Mouse (Mus musculus) CH12.LX (cell line): ENCODE measurements around the gene Rab6a. TPM values are rescaled to one million over a fixed set of nuclear protein-coding genes. Genes with fewer than 3 reads are reported as not detected.

Experiments
- DNase-seq: peaks from one replicate; pipeline ENCODE4 v3.0.0-alpha.2; 2013; ENCODE audit errors: extremely low read depth
- H3K27ac ChIP-seq: 2 replicates; pipeline ENCODE4 v1.5.1; 2012; ENCODE audit warnings: low read depth, mild to moderate bottlenecking, control low read depth, moderate library complexity; ENCODE audit not compliant: insufficient read depth
- H3K27me3 ChIP-seq: replicated peaks from 2 replicates; pipeline ENCODE3; 2012; ENCODE audit warnings: inconsistent platforms
- H3K36me3 ChIP-seq, 2 experiments: replicated peaks in 1 of 2; 2 replicates each; pipeline versions ENCODE3 to v1.6.1; 2012; ENCODE audit warnings: inconsistent platforms in 1 of 2, low read length in 1 of 2, mild to moderate bottlenecking in 1 of 2, mixed read lengths in 1 of 2, moderate library complexity in 1 of 2; ENCODE audit not compliant: control insufficient read depth in 1 of 2, insufficient read depth in 1 of 2
- H3K4me1 ChIP-seq, 2 experiments: 2 replicates each; pipeline ENCODE4 v1.6.1; 2012; ENCODE audit warnings: inconsistent platforms in 1 of 2, moderate library complexity in 1 of 2; ENCODE audit not compliant: insufficient read depth in 2 of 2, control insufficient read depth in 1 of 2
- H3K4me2 ChIP-seq: 2 replicates; pipeline ENCODE4 v1.6.1; 2012; ENCODE audit warnings: low read depth, mild to moderate bottlenecking, control low read depth; ENCODE audit not compliant: poor library complexity, insufficient read depth, severe bottlenecking
- H3K4me3 ChIP-seq, 3 experiments: fragments of 150-350 bp in 1 of 3; sonication (generic) in 1 of 3; replicated peaks in 1 of 3; 2 replicates each; pipeline versions ENCODE3 to v1.5.1; 2011 to 2012; ENCODE audit warnings: low read depth in 2 of 3, low read length in 2 of 3, mild to moderate bottlenecking in 2 of 3, moderate library complexity in 2 of 3, control low read depth in 1 of 3, improper control_type of control experiment in 1 of 3, inconsistent platforms in 1 of 3, mixed read lengths in 1 of 3; ENCODE audit not compliant: poor library complexity in 1 of 3
- H3K79me2 ChIP-seq: replicated peaks from 2 replicates; pipeline ENCODE4 v1.6.1; 2012; ENCODE audit warnings: mild to moderate bottlenecking, moderate library complexity; ENCODE audit not compliant: control insufficient read depth, poor library complexity, insufficient read depth, severe bottlenecking; ENCODE audit errors: extremely low read depth
- H3K9ac ChIP-seq: 2 replicates; pipeline ENCODE4 v1.6.1; 2012; ENCODE audit warnings: low read depth, mild to moderate bottlenecking, control low read depth, moderate library complexity; ENCODE audit not compliant: insufficient read depth
- H3K9me3 ChIP-seq: replicated peaks from 2 replicates; pipeline ENCODE3; 2012; ENCODE audit warnings: low read length, inconsistent platforms, mixed read lengths
- BHLHE40 ChIP-seq: IDR thresholded peaks from 2 replicates; pipeline ENCODE4 v1.6.1; 2011; ENCODE audit warnings: mild to moderate bottlenecking, low read depth, low read length, improper control_type of control experiment
- CHD1 ChIP-seq: IDR thresholded peaks from 2 replicates; pipeline ENCODE4 v1.6.1; 2012; ENCODE audit warnings: low read depth, low read length, improper control_type of control experiment, inconsistent platforms
- CHD2 ChIP-seq: IDR thresholded peaks from 2 replicates; pipeline ENCODE4 v1.6.1; 2011; ENCODE audit warnings: low read length, improper control_type of control experiment
- CTCF ChIP-seq, 2 experiments: IDR thresholded peaks in 1 of 2; conservative IDR thresholded peaks in 1 of 2; 2 replicates each; pipeline ENCODE4 v1.5.1; 2011 to 2012; ENCODE audit warnings: low read depth in 2 of 2, low read length in 2 of 2, improper control_type of control experiment in 1 of 2, inconsistent platforms in 1 of 2, mild to moderate bottlenecking in 1 of 2, moderate library complexity in 1 of 2
- ELF1 ChIP-seq: IDR thresholded peaks from 2 replicates; pipeline ENCODE4 v1.6.1; 2014; ENCODE audit warnings: low read depth, mild to moderate bottlenecking, inconsistent platforms, low read length, improper control_type of control experiment
- EP300 ChIP-seq: IDR thresholded peaks from 2 replicates; pipeline ENCODE4 v1.6.1; 2011; ENCODE audit warnings: low read length, improper control_type of control experiment
- ETS1 ChIP-seq: conservative IDR thresholded peaks from 2 replicates; pipeline ENCODE4 v1.6.1; 2012; ENCODE audit warnings: low read depth, mild to moderate bottlenecking, inconsistent platforms, low read length, improper control_type of control experiment, moderate library complexity
- IRF4 ChIP-seq: IDR thresholded peaks from 2 replicates; pipeline ENCODE4 v1.6.1; 2014; ENCODE audit warnings: low read depth, mild to moderate bottlenecking, inconsistent platforms, low read length, improper control_type of control experiment
- JUN ChIP-seq: IDR thresholded peaks from 2 replicates; pipeline ENCODE4 v1.6.1; 2011; ENCODE audit warnings: low read depth, mild to moderate bottlenecking, low read length, improper control_type of control experiment, moderate library complexity; ENCODE audit not compliant: insufficient read depth
- JUND ChIP-seq: conservative IDR thresholded peaks from 2 replicates; pipeline ENCODE4 v1.6.1; 2011; ENCODE audit warnings: low read depth, low read length, improper control_type of control experiment
- KAT2A ChIP-seq: IDR thresholded peaks from 2 replicates; pipeline ENCODE4 v1.6.1; 2012; ENCODE audit warnings: low read length, improper control_type of control experiment, inconsistent platforms; ENCODE audit not compliant: insufficient replicate concordance
- MAFK ChIP-seq: IDR thresholded peaks from 2 replicates; pipeline ENCODE4 v1.6.1; 2011; ENCODE audit warnings: low read length, improper control_type of control experiment; ENCODE audit not compliant: insufficient replicate concordance
- MEF2A ChIP-seq: IDR thresholded peaks from 2 replicates; pipeline ENCODE4 v1.6.1; 2014; ENCODE audit warnings: low read depth, mild to moderate bottlenecking, inconsistent platforms, low read length, improper control_type of control experiment, borderline replicate concordance
- MYC ChIP-seq: IDR thresholded peaks from 2 replicates; pipeline ENCODE4 v1.6.1; 2011; ENCODE audit warnings: low read depth, mild to moderate bottlenecking, improper control_type of control experiment, low read length
- NELFE ChIP-seq: IDR thresholded peaks from 2 replicates; pipeline ENCODE4 v1.6.1; 2011; ENCODE audit warnings: low read depth, low read length, improper control_type of control experiment
- PAX5 ChIP-seq: IDR thresholded peaks from 2 replicates; pipeline ENCODE4 v1.6.1; 2012; ENCODE audit warnings: low read length, inconsistent platforms, mixed read lengths
- POLR2A ChIP-seq: IDR thresholded peaks from 2 replicates; pipeline ENCODE4 v1.6.1; 2011; ENCODE audit warnings: low read depth, mild to moderate bottlenecking, improper control_type of control experiment, low read length
- RAD21 ChIP-seq: IDR thresholded peaks from 2 replicates; pipeline ENCODE4 v1.6.1; 2011; ENCODE audit warnings: low read depth, mild to moderate bottlenecking, low read length, improper control_type of control experiment, moderate library complexity
- SIN3A ChIP-seq: IDR thresholded peaks from 2 replicates; pipeline ENCODE4 v1.6.1; 2012; ENCODE audit warnings: low read length, improper control_type of control experiment, inconsistent platforms
- TBP ChIP-seq: conservative IDR thresholded peaks from 2 replicates; pipeline ENCODE4 v1.6.1; 2011; ENCODE audit warnings: low read depth, low read length, improper control_type of control experiment
- UBTF ChIP-seq: IDR thresholded peaks from 2 replicates; pipeline ENCODE4 v1.6.1; 2012; ENCODE audit warnings: low read depth, mild to moderate bottlenecking, inconsistent platforms, low read length, improper control_type of control experiment, moderate library complexity
- USF2 ChIP-seq: conservative IDR thresholded peaks from 2 replicates; pipeline ENCODE4 v1.6.1; 2011; ENCODE audit warnings: low read depth, low read length, improper control_type of control experiment
- ZC3H11A ChIP-seq: IDR thresholded peaks from 2 replicates; pipeline ENCODE4 v1.6.1; 2012; ENCODE audit warnings: low read depth, mild to moderate bottlenecking, inconsistent platforms, low read length, improper control_type of control experiment
- ZKSCAN1 ChIP-seq: IDR thresholded peaks from 2 replicates; pipeline ENCODE4 v1.6.1; 2012; ENCODE audit warnings: low read depth, inconsistent platforms, low read length, improper control_type of control experiment, borderline replicate concordance
- ZNF384 ChIP-seq: IDR thresholded peaks from 2 replicates; pipeline ENCODE4 v1.6.1; 2012; ENCODE audit warnings: low read depth, low read length, improper control_type of control experiment, inconsistent platforms
- dilution Hi-C: fragments of 300-500 bp; cut with MboI; formaldehyde crosslinking; loops from 2 replicates; pipeline ENCODE4 v1.14.3; 2020; ENCODE audit warnings: low sequenced_read_pairs; ENCODE audit not compliant: extremely low pct_unique_long_range_greater_than_20kb, extremely low pct_ligation_motif_present
- in situ Hi-C: fragments of 300-500 bp; cut with MboI; formaldehyde crosslinking; loops from 3 replicates; pipeline ENCODE4 v1.14.3; 2019; ENCODE audit warnings: low sequenced_read_pairs, low pct_ligation_motif_present, low pct_unique_long_range_greater_than_20kb, mixed read lengths
- polyA plus RNA-seq: library from polyadenylated mRNA; unstranded; fragments of >175 nt; gene quantifications from 2 replicates; pipeline ENCODE4 v1.2.1, GENCODE M21; 2012; ENCODE audit warnings: low read depth; ENCODE audit not compliant: insufficient read length
- total RNA-seq, 2 experiments: library from RNA; depleted of rRNA; stranded (reverse); fragments of 300-350 nt in 1 of 2; fragments of >200 nt in 1 of 2; gene quantifications; 2 replicates each; pipeline ENCODE4 v1.2.3; 2012 to 2014

The Rab6a gene
- total and polyA plus RNA-seq, 3 experiments: 11.1 to 30.7 (median 30.7) TPM

DNA sequence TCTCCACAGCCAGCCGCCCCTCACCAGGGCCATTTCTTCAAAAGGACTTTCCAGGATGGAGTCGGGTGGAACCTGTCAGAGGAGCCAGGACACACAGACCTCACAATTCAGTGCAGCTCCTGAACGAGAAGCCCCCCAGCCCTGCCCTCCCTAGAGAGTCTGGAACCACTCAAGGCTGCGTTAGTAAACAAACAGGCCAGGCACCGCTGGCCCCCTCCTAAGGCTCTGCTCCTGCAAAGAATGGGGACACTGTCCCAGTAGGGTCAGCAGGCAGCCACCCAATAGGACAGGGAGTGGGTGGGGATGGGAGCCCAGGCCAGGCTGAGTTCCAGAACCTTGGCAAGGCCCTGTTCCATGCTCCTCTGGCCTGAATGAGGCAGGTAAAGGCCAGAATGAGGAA is 49.5 kb downstream of the Rab6a start:
- Histone ChIP-seq H3K36me3 (no peaks in the 10 kb centered on the region), H3K27ac (no peak overlapping the region), H3K9ac (no peak overlapping the region), H3K4me1 (peaks cover 8 to 25% of the 10 kb centered on the region in 2 experiments), H3K4me2 (no peak overlapping the region), H3K79me2 (no peaks in the 10 kb centered on the region), H3K27me3 (peaks cover 14% of the 10 kb centered on the region), H3K9me3 (no peaks in the 10 kb centered on the region), H3K4me3 (no peak overlapping the region)
- dilution Hi-C loops: no loop called here
- no peak for TF ChIP-seq ZKSCAN1
- no peak for TF ChIP-seq IRF4
- TF ChIP-seq UBTF: no peak
- TF ChIP-seq EP300: no peak
- no peak for TF ChIP-seq JUND
- no peak for TF ChIP-seq MEF2A
- no peak for TF ChIP-seq MYC
- no peak for TF ChIP-seq BHLHE40
- TF ChIP-seq USF2: no peak
- TF ChIP-seq POLR2A: no peak
- TF ChIP-seq RAD21: no peak
- no peak for TF ChIP-seq ETS1
- no peak for TF ChIP-seq CHD2
- TF ChIP-seq ZC3H11A: no peak
- in situ Hi-C loops: no loop called here
- DNase-seq: no peak

DNA sequence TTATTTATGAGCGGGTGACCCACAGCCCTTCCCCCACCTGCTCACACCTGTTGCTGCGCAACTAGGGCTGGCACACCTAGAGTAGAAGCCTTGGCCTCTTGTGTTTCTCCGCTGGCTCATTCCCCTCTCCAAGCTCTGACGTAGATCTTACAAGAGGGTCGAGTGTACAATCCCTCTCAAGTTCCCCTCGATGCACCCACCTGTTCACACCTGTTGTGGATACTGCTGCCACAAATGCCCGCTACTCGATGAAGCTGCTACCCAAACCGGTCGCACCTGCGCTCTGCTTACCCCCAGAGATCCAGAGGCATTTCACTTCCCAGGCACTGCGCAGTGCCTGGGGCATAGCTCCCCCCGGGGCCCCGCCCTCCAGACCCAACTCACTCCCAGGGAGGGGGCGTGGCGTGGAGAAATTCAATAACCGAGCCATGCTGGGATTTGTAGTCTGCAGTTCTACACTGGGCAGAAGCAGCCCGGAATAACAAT is 50.9 kb downstream of the Rab6a start:
- in situ Hi-C loops: no loop called here
- Histone ChIP-seq H3K4me2 (no peak overlapping the region), H3K9ac (no peak overlapping the region), H3K36me3 (no peaks in the 10 kb centered on the region), H3K27ac (no peak overlapping the region), H3K27me3 (peaks cover 21% of the 10 kb centered on the region), H3K9me3 (no peaks in the 10 kb centered on the region), H3K79me2 (no peaks in the 10 kb centered on the region), H3K4me3 (no peak overlapping the region), H3K4me1 (peaks cover 9 to 34% of the 10 kb centered on the region in 2 experiments)
- TF ChIP-seq MYC (no peak), ELF1 (no peak), JUND (no peak), MEF2A (no peak), SIN3A (no peak), PAX5 (no peak), CHD1 (no peak), JUN (no peak), EP300 (no peak), UBTF (no peak), MAFK (no peak), KAT2A (no peak), ZNF384 (no peak), CTCF (conservative IDR thresholded peaks at IDR 0.05 in 1 of 2, IDR thresholded peaks at IDR 0.05 in 1 of 2; ENCODE audit: low read depth in 2 of 2, low read length in 2 of 2) (no peak), TBP (no peak), BHLHE40 (no peak), NELFE (no peak), ZC3H11A (no peak)
- dilution Hi-C loops: no loop called here
- DNase-seq: no peak
